Mouse (Mus musculus): Measurements from ENCODE around the gene Aknad1. TPM values are rescaled to one million over a fixed set of nuclear protein-coding genes. Genes with fewer than 3 reads are reported as not detected.

The Aknad1 gene
- polyA plus RNA-seq, 1 experiment from 2014 or later: 0.11 TPM

GRCm38 (mm10) chr3:108831750-108832149, 92.3 kb downstream of the Aknad1 start:
- H3K9ac ChIP-seq (replicated peaks; ENCODE audit: low read length): no peak overlapping the region
- H3K9me3 ChIP-seq (ENCODE audit: low read length): no peaks in the 10 kb centered on the region
- no peaks in the 10 kb centered on the region for H3K4me1 ChIP-seq (ENCODE audit: insufficient read depth, low read length)
- no peaks in the 10 kb centered on the region for H3K27me3 ChIP-seq (ENCODE audit: insufficient read depth, low read length)
- ATAC-seq (ENCODE audit: low FRiP score, low TSS enrichment): no peak
- peaks cover 10% of the 10 kb centered on the region; the same call in 1 of the 2 replicates for H3K36me3 ChIP-seq (ENCODE audit: insufficient read depth, low read length)
- no peak overlapping the region for H3K4me2 ChIP-seq (replicated peaks; ENCODE audit: low read depth, low read length)
- WGBS: 92% methylated on average over 6 of the region's 6 CpGs
- H3K4me3 ChIP-seq (ENCODE audit: low read length): no peak overlapping the region
- H3K27ac ChIP-seq (ENCODE audit: low read length): no peak overlapping the region

Other genes starting within 250 kb of the Aknad1 start
- 0.37 and 0.41 TPM in 2 replicates for gene 1700013F07Rik, start 205.5 kb upstream of the Aknad1 start, polyA plus RNA-seq (2015; fragmentation: Nextera tagmentation; extraction: Ambion mirVana)
- gene 5330417C22Rik, start 203.1 kb upstream of the Aknad1 start, polyA plus RNA-seq (2015; fragmentation: Nextera tagmentation; extraction: Ambion mirVana): 1.4 TPM in 2 replicates
- gene Tmem167b, start 177.2 kb upstream of the Aknad1 start, polyA plus RNA-seq (2015; fragmentation: Nextera tagmentation; extraction: Ambion mirVana): 38.0 and 38.4 TPM in 2 replicates
- 34.0 and 35.6 TPM in 2 replicates for gene Taf13, start 168.0 kb upstream of the Aknad1 start, polyA plus RNA-seq (2015; fragmentation: Nextera tagmentation; extraction: Ambion mirVana)
- 8.9 and 10.6 TPM in 2 replicates for gene Wdr47, start 148.4 kb upstream of the Aknad1 start, polyA plus RNA-seq (2015; fragmentation: Nextera tagmentation; extraction: Ambion mirVana)
- gene Clcc1, start 85.7 kb upstream of the Aknad1 start, polyA plus RNA-seq (2015; fragmentation: Nextera tagmentation; extraction: Ambion mirVana): 63.8 and 63.9 TPM in 2 replicates
- gene Gpsm2, start 17.3 kb upstream of the Aknad1 start, polyA plus RNA-seq (2015; fragmentation: Nextera tagmentation; extraction: Ambion mirVana): 38.4 and 51.5 TPM in 2 replicates
- 32.6 and 38.8 TPM in 2 replicates for gene Stxbp3, start 100.9 kb downstream of the Aknad1 start, polyA plus RNA-seq (2015; fragmentation: Nextera tagmentation; extraction: Ambion mirVana)
- gene Fndc7, start 150.3 kb downstream of the Aknad1 start, polyA plus RNA-seq (2015; fragmentation: Nextera tagmentation; extraction: Ambion mirVana): 0.06 TPM in 1 of 2 replicates, not detected in the other
- gene Prpf38b, start 172.1 kb downstream of the Aknad1 start, polyA plus RNA-seq (2015; fragmentation: Nextera tagmentation; extraction: Ambion mirVana): 68.1 and 69.0 TPM in 2 replicates
- 0.37 and 0.45 TPM in 2 replicates for gene Henmt1, start 200.2 kb downstream of the Aknad1 start, polyA plus RNA-seq (2015; fragmentation: Nextera tagmentation; extraction: Ambion mirVana)
- not detected in 2 replicates for gene Gm9857, start 200.8 kb downstream of the Aknad1 start, polyA plus RNA-seq (2015; fragmentation: Nextera tagmentation; extraction: Ambion mirVana)